Mouse (Mus musculus) ovary, adult 18-20 months (tissue): Measurements from ENCODE around the gene Fcer1g.

Source experiments
- DNase-seq: peaks from one replicate; pipeline ENCODE4 v3.0.0; 2022; ENCODE audit warnings: low spot score, mixed read lengths

Gene Fcer1g

GRCm38 (mm10) chr1:171185655-171186054 is 48.5 kb downstream of the Fcer1g start:
- no peak for DNase-seq

GRCm38 (mm10) chr1:171184314-171184713 is 49.9 kb downstream of the Fcer1g start:
- DNase-seq, result no peak

- DNase-seq, result no peak
Observed at GRCm38 (mm10) chr1:171183620-171184019, 50.5 kb downstream of the Fcer1g start.

- DNase-seq, result no peak
Observed at GRCm38 (mm10) chr1:171183025-171183424, 51.1 kb downstream of the Fcer1g start.
